17 mouse cellular contexts compared by ENCODE assay signal in the genomic region with DNA sequence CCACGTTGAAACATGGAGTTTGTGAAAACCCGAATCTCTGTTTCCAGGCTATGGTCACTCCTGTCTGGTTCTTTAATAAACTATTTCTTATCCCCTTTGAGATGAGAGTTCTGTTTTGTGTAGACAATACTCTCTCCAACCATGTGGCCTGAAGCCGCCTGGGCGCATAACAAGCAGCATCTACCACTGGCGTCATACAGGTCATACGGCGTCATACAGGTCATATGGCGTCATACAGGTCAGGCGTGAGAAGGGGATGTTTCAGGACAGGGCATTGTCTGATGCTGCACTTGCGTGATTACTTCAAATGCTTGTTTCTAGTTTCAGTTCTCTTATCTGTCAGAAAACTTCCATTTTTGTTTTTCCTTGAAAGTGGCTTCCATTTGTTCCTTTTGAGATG. TPM values are rescaled to one million over a fixed set of nuclear protein-coding genes. Genes with fewer than 3 reads are reported as not detected.
"Had no signal": no experiment of that assay in that cellular context is flagged by ENCODE, and none has a peak within 500 bp of the region (broad histone marks: within the 10 kb centered on the region; RNA-seq: fewer than 3 reads in every experiment).

No protein-coding gene starts in this region.

- H3K4me3 ChIP-seq: midbrain, embryonic 10.5 days; midbrain, embryonic 12.5 days; neural tube, embryonic 12.5 days; stomach, embryonic 15.5 days had no signal

- H3K9me3 ChIP-seq: midbrain, embryonic 10.5 days; midbrain, embryonic 12.5 days; neural tube, embryonic 12.5 days; stomach, embryonic 15.5 days had no signal

- ATAC-seq: midbrain, embryonic 16.5 days had no signal

- DNase-seq: lung, adult 18-20 months; lung, embryonic 14.5 days; lung, postnatal 10 days; lung, postnatal 4 days; midbrain, embryonic 14.5 days; right cerebral cortex, postnatal 14 days; thymus, adult 2 months; thymus, postnatal 25 days; thymus, postnatal 4 days had no signal

- H3K27me3 ChIP-seq: stomach, embryonic 15.5 days had no signal

- H3K9ac ChIP-seq: liver, embryonic 14.5 days; lung, embryonic 14.5 days; midbrain, embryonic 12.5 days; neural tube, embryonic 12.5 days; stomach, embryonic 15.5 days had no signal

- H3K4me2 ChIP-seq: lung, embryonic 14.5 days; midbrain, embryonic 12.5 days; neural tube, embryonic 12.5 days; stomach, embryonic 15.5 days had no signal

- H3K27ac ChIP-seq: liver, embryonic 14.5 days; midbrain, embryonic 10.5 days; midbrain, embryonic 12.5 days; neural tube, embryonic 12.5 days; stomach, embryonic 15.5 days; stomach, postnatal 0 days had no signal

- H3K36me3 ChIP-seq: midbrain, embryonic 10.5 days; midbrain, embryonic 12.5 days; neural tube, embryonic 12.5 days; stomach, embryonic 15.5 days had no signal

RNA-seq across cellular contexts. Expression of a gene that starts 47.6 kb away (rescaled TPM):
- total RNA-seq: monocyte, adult 5-6 weeks had no signal
